Mouse (Mus musculus): ENCODE results near the gene Gm15517. TPM values are rescaled to one million over a fixed set of nuclear protein-coding genes. Genes with fewer than 3 reads are reported as not detected.
"Not testable (repeated sequence)": the region's sequence is repeated elsewhere in the genome, so short reads cannot be mapped to it uniquely, and the experiment has no call there.

Gm15517 gene
- total and polyA plus RNA-seq, 2 experiments, result not detected

GRCm38 (mm10) chr7:44280959-44281358 is 19.7 kb downstream of the Gm15517 start:
- no peak overlapping the region for H3K27ac ChIP-seq (replicated peaks; ENCODE audit: insufficient read depth, low read depth, low read length)
- H3K27me3 ChIP-seq (ENCODE audit: control insufficient read depth, insufficient read depth, low read length), result no peaks in the 10 kb centered on the region
- WGBS, result 54% methylated on average over 1 of the region's 1 CpGs
- no peak for DNase-seq (ENCODE audit: extremely low read depth, low read depth, low spot score)
- H3K4me3 ChIP-seq (ENCODE audit: insufficient read depth, low read depth, low read length), result no peak overlapping the region
- no peaks in the 10 kb centered on the region for H3K79me2 ChIP-seq (ENCODE audit: control insufficient read depth, insufficient read depth, low read length)
- H3K4me1 ChIP-seq (ENCODE audit: control insufficient read depth, insufficient read depth, low read length), result no peaks in the 10 kb centered on the region
- no peaks in the 10 kb centered on the region for H3K36me3 ChIP-seq (ENCODE audit: control insufficient read depth, insufficient read depth, low read length)
- TF ChIP-seq POLR2A (IDR thresholded peaks at IDR 0.05; ENCODE audit: extremely low read depth, insufficient read depth, low read length) (no peak), CTCF (IDR thresholded peaks at IDR 0.05; ENCODE audit: low read depth, low read length) (no peak)
- H3K9ac ChIP-seq (ENCODE audit: low read depth, low read length), result no peak overlapping the region

DNA sequence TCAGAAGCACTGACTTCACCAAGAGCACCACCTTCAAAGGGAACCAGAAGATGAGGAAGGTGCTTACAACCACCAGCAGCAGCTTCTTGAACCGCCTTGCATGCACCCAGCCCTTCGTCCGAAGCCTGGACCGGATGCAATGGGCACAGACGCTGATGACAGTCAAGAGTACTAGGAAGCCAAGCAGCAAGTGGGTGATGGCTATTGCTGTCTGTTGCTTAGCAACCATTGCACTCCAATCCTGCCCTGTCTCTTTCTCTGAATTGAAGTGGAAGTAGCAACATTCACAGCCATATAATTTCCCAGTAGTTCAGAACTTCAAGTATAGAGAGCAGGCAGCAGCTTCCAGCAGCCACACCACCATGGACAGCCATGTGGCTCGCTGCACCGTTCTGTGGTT is 20.3 kb downstream of the Gm15517 start:
- WGBS, result 82% methylated on average over 7 of the region's 7 CpGs
- H3K36me3 ChIP-seq (ENCODE audit: control insufficient read depth, insufficient read depth, low read length), result no peaks in the 10 kb centered on the region
- H3K4me1 ChIP-seq (ENCODE audit: control insufficient read depth, insufficient read depth, low read length), result no peaks in the 10 kb centered on the region
- H3K79me2 ChIP-seq (ENCODE audit: control insufficient read depth, insufficient read depth, low read length), result no peaks in the 10 kb centered on the region
- DNase-seq (ENCODE audit: extremely low read depth, low read depth, low spot score), result no peak
- H3K4me3 ChIP-seq (ENCODE audit: insufficient read depth, low read depth, low read length), result no peak overlapping the region
- no peak overlapping the region for H3K27ac ChIP-seq (replicated peaks; ENCODE audit: insufficient read depth, low read depth, low read length)
- no peaks in the 10 kb centered on the region for H3K27me3 ChIP-seq (ENCODE audit: control insufficient read depth, insufficient read depth, low read length)
- no peak overlapping the region for H3K9ac ChIP-seq (ENCODE audit: low read depth, low read length)
- TF ChIP-seq CTCF (IDR thresholded peaks at IDR 0.05; ENCODE audit: low read depth, low read length) (no peak), POLR2A (IDR thresholded peaks at IDR 0.05; ENCODE audit: extremely low read depth, insufficient read depth, low read length) (no peak)

GRCm38 (mm10) chr7:44287760-44288159 is 26.5 kb downstream of the Gm15517 start:
- no peak overlapping the region for H3K9ac ChIP-seq (ENCODE audit: low read depth, low read length)
- no peak overlapping the region for H3K4me3 ChIP-seq (ENCODE audit: insufficient read depth, low read depth, low read length)
- WGBS, result 39% methylated on average over 7 of the region's 7 CpGs
- H3K27ac ChIP-seq (replicated peaks; ENCODE audit: insufficient read depth, low read depth, low read length), result no peak overlapping the region
- no peaks in the 10 kb centered on the region for H3K36me3 ChIP-seq (ENCODE audit: control insufficient read depth, insufficient read depth, low read length)
- H3K79me2 ChIP-seq (ENCODE audit: control insufficient read depth, insufficient read depth, low read length), result no peaks in the 10 kb centered on the region
- no peaks in the 10 kb centered on the region for H3K27me3 ChIP-seq (ENCODE audit: control insufficient read depth, insufficient read depth, low read length)
- TF ChIP-seq CTCF (IDR thresholded peaks at IDR 0.05; ENCODE audit: low read depth, low read length), result no peak
- TF ChIP-seq POLR2A (IDR thresholded peaks at IDR 0.05; ENCODE audit: extremely low read depth, insufficient read depth, low read length), result no peak
- H3K4me1 ChIP-seq (ENCODE audit: control insufficient read depth, insufficient read depth, low read length), result no peaks in the 10 kb centered on the region
- peak; percentile 8 for DNase-seq (ENCODE audit: extremely low read depth, low read depth, low spot score)

- Histone ChIP-seq H3K36me3 (ENCODE audit: control insufficient read depth, insufficient read depth, low read length) (no peaks in the 10 kb centered on the region), H3K4me1 (ENCODE audit: control insufficient read depth, insufficient read depth, low read length) (no peaks in the 10 kb centered on the region), H3K27ac (replicated peaks; ENCODE audit: insufficient read depth, low read depth, low read length) (no peak overlapping the region), H3K9ac (ENCODE audit: low read depth, low read length) (no peak overlapping the region), H3K79me2 (ENCODE audit: control insufficient read depth, insufficient read depth, low read length) (no peaks in the 10 kb centered on the region), H3K4me3 (ENCODE audit: insufficient read depth, low read depth, low read length) (no peak overlapping the region), H3K27me3 (ENCODE audit: control insufficient read depth, insufficient read depth, low read length) (no peaks in the 10 kb centered on the region)
- TF ChIP-seq CTCF (IDR thresholded peaks at IDR 0.05; ENCODE audit: low read depth, low read length) (no peak), POLR2A (IDR thresholded peaks at IDR 0.05; ENCODE audit: extremely low read depth, insufficient read depth, low read length) (no peak)
- no peak for DNase-seq (ENCODE audit: extremely low read depth, low read depth, low spot score)
- 73% methylated on average over 4 of the region's 4 CpGs for WGBS
Observed at GRCm38 (mm10) chr7:44290986-44291385, 29.7 kb downstream of the Gm15517 start.

GRCm38 (mm10) chr7:44291418-44291817 is 30.2 kb downstream of the Gm15517 start:
- no peak overlapping the region for H3K9ac ChIP-seq (ENCODE audit: low read depth, low read length)
- H3K27me3 ChIP-seq (ENCODE audit: control insufficient read depth, insufficient read depth, low read length), result no peaks in the 10 kb centered on the region
- H3K27ac ChIP-seq (replicated peaks; ENCODE audit: insufficient read depth, low read depth, low read length), result no peak overlapping the region
- no peaks in the 10 kb centered on the region for H3K36me3 ChIP-seq (ENCODE audit: control insufficient read depth, insufficient read depth, low read length)
- H3K79me2 ChIP-seq (ENCODE audit: control insufficient read depth, insufficient read depth, low read length), result no peaks in the 10 kb centered on the region
- no peaks in the 10 kb centered on the region for H3K4me1 ChIP-seq (ENCODE audit: control insufficient read depth, insufficient read depth, low read length)
- 60% methylated on average over 4 of the region's 4 CpGs for WGBS
- DNase-seq (ENCODE audit: extremely low read depth, low read depth, low spot score), result no peak
- H3K4me3 ChIP-seq (ENCODE audit: insufficient read depth, low read depth, low read length), result no peak overlapping the region
- TF ChIP-seq CTCF (IDR thresholded peaks at IDR 0.05; ENCODE audit: low read depth, low read length) (no peak), POLR2A (IDR thresholded peaks at IDR 0.05; ENCODE audit: extremely low read depth, insufficient read depth, low read length) (no peak)

DNA sequence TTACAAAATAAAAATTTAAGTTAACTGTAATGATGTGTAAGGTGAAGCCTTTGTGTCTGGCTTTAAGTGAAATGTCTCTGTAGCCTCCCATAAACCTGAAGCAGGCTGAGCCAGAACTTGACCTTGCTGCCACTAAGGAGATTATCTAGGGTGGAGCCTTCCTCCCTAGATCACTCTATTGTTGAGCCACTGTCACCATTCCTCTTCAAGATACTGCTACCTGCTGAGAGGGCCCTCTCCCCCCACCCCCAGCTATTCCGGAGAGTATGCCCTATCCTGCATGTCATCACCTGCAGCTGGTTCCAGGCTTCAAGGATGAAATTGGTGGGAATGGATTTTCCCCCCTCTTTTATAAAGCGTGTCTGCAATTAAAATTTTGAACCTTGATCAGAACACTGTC is 36.3 kb downstream of the Gm15517 start:
- H3K27me3 ChIP-seq (ENCODE audit: control insufficient read depth, insufficient read depth, low read length); H3K27ac ChIP-seq (replicated peaks; ENCODE audit: insufficient read depth, low read depth, low read length); H3K79me2 ChIP-seq (ENCODE audit: control insufficient read depth, insufficient read depth, low read length); H3K36me3 ChIP-seq (ENCODE audit: control insufficient read depth, insufficient read depth, low read length); H3K4me3 ChIP-seq (ENCODE audit: insufficient read depth, low read depth, low read length); DNase-seq (ENCODE audit: extremely low read depth, low read depth, low spot score); H3K4me1 ChIP-seq (ENCODE audit: control insufficient read depth, insufficient read depth, low read length); H3K9ac ChIP-seq (ENCODE audit: low read depth, low read length): not testable (repeated sequence)
- 82% methylated on average over 2 of the region's 2 CpGs for WGBS
